Mouse (Mus musculus) kidney, adult 2 months (tissue): ENCODE measurements around the gene Adm. TPM values are rescaled to one million over a fixed set of nuclear protein-coding genes. Genes with fewer than 3 reads are reported as not detected.
"Not testable (repeated sequence)": the region's sequence is repeated elsewhere in the genome, so short reads cannot be mapped to it uniquely, and the experiment has no call there.

Experiments
- DNase-seq: peaks from one replicate; pipeline ENCODE4 v3.0.0; 2021
- H3K27ac ChIP-seq: fragments of 200-500 bp; 2 replicates; pipeline ENCODE4 v1.5.1; 2012; ENCODE audit warnings: low read depth, low read length, control low read depth, inconsistent platforms; ENCODE audit not compliant: insufficient read depth
- H3K27me3 ChIP-seq: fragments of 200-500 bp; replicated peaks from 2 replicates; pipeline ENCODE4 v1.6.1; 2012; ENCODE audit warnings: mild to moderate bottlenecking, moderate library complexity, low read length, inconsistent platforms; ENCODE audit not compliant: control insufficient read depth, insufficient read depth
- H3K36me3 ChIP-seq: fragments of 200-500 bp; 2 replicates; pipeline ENCODE4 v1.6.1; 2012; ENCODE audit warnings: mild to moderate bottlenecking, moderate library complexity, low read length, inconsistent platforms; ENCODE audit not compliant: control insufficient read depth, insufficient read depth
- H3K4me1 ChIP-seq: fragments of 200-500 bp; 2 replicates; pipeline ENCODE4 v1.6.1; 2011; ENCODE audit warnings: low read length; ENCODE audit not compliant: control insufficient read depth, insufficient read depth
- H3K4me3 ChIP-seq: fragments of 200-500 bp; 2 replicates; pipeline ENCODE4 v1.5.1; 2011; ENCODE audit warnings: mild to moderate bottlenecking, low read depth, low read length, control low read depth; ENCODE audit not compliant: insufficient read depth
- CTCF ChIP-seq: fragments of 200-500 bp; conservative IDR thresholded peaks from 2 replicates; pipeline ENCODE4 v1.5.1; 2011; ENCODE audit warnings: low read depth, mild to moderate bottlenecking, control low read depth, low read length, moderate library complexity, mixed read lengths; ENCODE audit not compliant: insufficient read depth, insufficient read length
- POLR2A ChIP-seq: fragments of 200-500 bp; IDR thresholded peaks from one replicate; pipeline ENCODE4 v1.6.1; 2011; ENCODE audit warnings: low read depth, low read length, control low read depth
- WGBS: fragments of 180-500 bp; shearing (Covaris S2); methylation state at CpG from one replicate; pipeline ENCODE4 v1.1.7; 2018; 5-methylcytosine and 5-hydroxymethylcytosine counted together
- polyA plus RNA-seq: library from polyadenylated mRNA; depleted of rRNA; stranded (reverse); fragments of >200 nt; gene quantifications from 2 replicates; pipeline ENCODE4 v1.2.3, GENCODE M21; 2012; rRNA removed

Adm gene
- polyA plus RNA-seq: 12.0 and 13.2 TPM in 2 replicates

GRCm38 (mm10) chr7:110627486-110628272, at the start of gene Adm:
TSS of gene Adm (plus strand) at chr7:110627661.
- peak within 1 kb of the TSS; percentile 8; the same call in 1 of the 2 replicates for H3K27ac ChIP-seq
- peak; percentile 94 for DNase-seq
- H3K4me1 ChIP-seq: peaks cover 24% of the 10 kb centered on the region; the same call in 1 of the 2 replicates
- 1% methylated on average over 30 of the region's 30 CpGs for WGBS
- H3K4me3 ChIP-seq: peak within 1 kb of the TSS; percentile 76
- H3K27me3 ChIP-seq: no peaks in the 10 kb centered on the region
- H3K36me3 ChIP-seq: no peaks in the 10 kb centered on the region
- peak; percentile 98 for TF ChIP-seq POLR2A
- TF ChIP-seq CTCF: no peak

- Histone ChIP-seq H3K4me3 (no peak overlapping the region), H3K27ac (no peak overlapping the region), H3K4me1 (no peaks in the 10 kb centered on the region; the same call in 1 of the 2 replicates), H3K36me3 (no peaks in the 10 kb centered on the region), H3K27me3 (no peaks in the 10 kb centered on the region)
- no peak for TF ChIP-seq CTCF
- no peak for TF ChIP-seq POLR2A
- 91% methylated on average over 3 of the region's 3 CpGs for WGBS
- DNase-seq: no peak
These were observed 43.8 kb upstream of the Adm start for GRCm38 (mm10) chr7:110583705-110584104.

GRCm38 (mm10) chr7:110584159-110584558, 43.3 kb upstream of the Adm start:
- no peak for DNase-seq
- TF ChIP-seq POLR2A (no peak), CTCF (no peak)
- Histone ChIP-seq H3K4me3 (no peak overlapping the region), H3K27ac (no peak overlapping the region), H3K27me3 (no peaks in the 10 kb centered on the region), H3K36me3 (no peaks in the 10 kb centered on the region), H3K4me1 (no peaks in the 10 kb centered on the region; the same call in 1 of the 2 replicates)
- 54% methylated on average over 2 of the region's 2 CpGs for WGBS

DNA sequence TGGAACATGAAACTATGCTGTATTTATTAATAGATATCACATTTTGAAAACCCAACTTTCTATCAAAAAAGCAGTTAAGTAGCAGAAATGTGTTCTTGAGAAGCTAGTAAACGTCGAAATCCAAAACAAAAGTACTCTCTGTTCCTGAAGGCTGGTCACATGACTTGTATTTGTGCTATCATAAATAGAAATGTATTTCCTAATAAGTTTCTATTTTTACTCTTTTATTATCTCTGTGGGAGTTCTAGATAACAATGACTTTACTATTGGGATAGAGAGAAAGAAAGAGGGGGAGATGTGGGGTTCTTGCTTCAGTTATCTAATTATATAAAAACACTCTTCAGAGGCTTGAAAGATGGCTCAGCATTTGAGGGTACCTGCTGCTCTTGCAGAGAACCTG, 42.2 kb upstream of the Adm start:
- no peaks in the 10 kb centered on the region for H3K36me3 ChIP-seq
- H3K4me1 ChIP-seq: no peaks in the 10 kb centered on the region; the same call in 1 of the 2 replicates
- 48% methylated on average over 2 of the region's 2 CpGs for WGBS
- TF ChIP-seq POLR2A (no peak), CTCF (no peak)
- H3K4me3 ChIP-seq: no peak overlapping the region
- 0 out of 2 replicates have a peak overlapping the region, but pooled peaks have one; percentile 23 for H3K27ac ChIP-seq
- no peaks in the 10 kb centered on the region for H3K27me3 ChIP-seq
- no peak for DNase-seq

DNA sequence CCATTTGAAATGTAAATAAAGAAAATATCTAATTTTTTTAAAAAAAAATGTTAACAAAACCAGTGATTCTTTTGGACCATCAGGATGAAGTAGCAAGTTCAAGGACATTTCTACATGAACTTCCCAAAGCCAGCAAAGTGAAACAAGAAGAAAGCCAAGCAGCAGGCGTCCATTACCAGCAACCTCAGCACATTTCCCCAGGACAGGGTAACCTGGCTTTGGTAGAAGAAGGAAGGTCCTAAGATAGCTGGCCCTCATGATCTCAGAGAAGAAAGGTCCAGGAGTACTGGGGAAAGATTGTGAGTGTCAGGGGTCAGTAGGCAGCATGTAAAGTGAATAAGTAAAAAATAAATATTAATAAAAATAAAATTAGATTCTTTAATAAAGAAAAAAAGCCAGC, 39.7 kb upstream of the Adm start:
- Histone ChIP-seq H3K36me3 (no peaks in the 10 kb centered on the region), H3K4me3 (no peak overlapping the region), H3K27me3 (no peaks in the 10 kb centered on the region), H3K4me1 (no peaks in the 10 kb centered on the region; the same call in 1 of the 2 replicates), H3K27ac (no peak overlapping the region)
- TF ChIP-seq CTCF: no peak
- no peak for TF ChIP-seq POLR2A
- 68% methylated on average over 1 of the region's 1 CpGs for WGBS
- no peak for DNase-seq

DNA sequence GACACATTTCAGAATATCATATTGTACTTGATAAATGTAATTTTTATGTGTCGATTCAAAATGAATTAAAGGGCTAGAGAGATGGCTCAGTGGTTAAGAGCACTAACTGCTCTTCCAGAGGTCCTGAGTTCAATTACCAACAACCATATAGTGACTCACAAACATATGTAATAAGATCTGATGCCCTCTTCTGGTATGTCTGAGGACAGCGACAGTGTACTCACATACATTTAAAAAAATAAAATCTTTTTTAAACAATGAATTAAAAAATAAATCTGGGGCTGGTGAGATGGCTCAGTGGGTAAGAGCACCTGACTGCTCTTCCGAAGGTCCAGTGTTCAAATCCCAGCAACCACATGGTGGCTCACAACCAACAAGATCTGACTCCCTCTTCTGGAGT, 33.5 kb upstream of the Adm start:
- H3K4me3 ChIP-seq, H3K27ac ChIP-seq, H3K36me3 ChIP-seq, DNase-seq, H3K4me1 ChIP-seq, H3K27me3 ChIP-seq: not testable (repeated sequence)
- 95% methylated on average over 3 of the region's 3 CpGs for WGBS

DNA sequence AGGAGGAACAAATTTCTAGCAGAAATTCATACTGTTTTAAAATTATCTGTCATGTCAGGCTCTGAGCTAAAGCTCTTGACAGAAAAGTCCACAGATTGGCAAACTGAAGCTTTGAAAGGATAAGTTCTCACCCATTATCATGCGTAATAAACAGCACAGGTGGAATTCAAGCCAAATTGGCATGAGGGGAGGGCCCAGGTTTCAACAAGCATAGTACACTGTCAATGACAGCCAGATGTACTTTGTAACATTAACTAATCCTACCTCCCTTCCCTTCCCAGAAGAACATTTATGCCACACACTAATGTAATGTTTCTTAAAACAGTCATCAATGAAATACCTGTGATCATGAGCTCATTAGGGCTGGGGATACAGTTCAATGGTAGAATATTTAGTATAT, 30.3 kb upstream of the Adm start:
- WGBS: 70% methylated on average over 1 of the region's 1 CpGs
- H3K4me3 ChIP-seq: no peak overlapping the region

More for the DNA sequence above, 30.3 kb upstream of the Adm start:
- Histone ChIP-seq H3K36me3 (no peaks in the 10 kb centered on the region), H3K4me1 (no peaks in the 10 kb centered on the region), H3K27me3 (no peaks in the 10 kb centered on the region), H3K27ac (no peak overlapping the region)
- TF ChIP-seq CTCF: no peak
- no peak for TF ChIP-seq POLR2A
- DNase-seq: peak; percentile 40
